10 mouse cellular contexts compared by ENCODE assay signal in genomic region chr1:89184111-89184785, GRCm38 (mm10).
DNase-seq lines count a peak whose midpoint lies in the region; ATAC-seq lines count a peak whose summit lies in the region.
"Had no signal": no experiment of that assay in that cellular context is flagged by ENCODE, and none has a peak within 500 bp of the region (broad histone marks: within the 10 kb centered on the region; RNA-seq: fewer than 3 reads in every experiment).

No protein-coding gene starts in this region.

- DNase-seq in frontal cortex, postnatal 10 days (ENCODE audit: low spot score in 2 of 2) = no peak
- DNase-seq in adipocyte (ENCODE audit: low spot score) = peak; percentile 80
- DNase-seq in layer of hippocampus, postnatal 10 days (ENCODE audit: low spot score in 2 of 2) = peak; percentile 42 to 61
- no peak for DNase-seq in spleen, postnatal 36 days (ENCODE audit: low spot score in 2 of 2)
- no peak for DNase-seq in gastrocnemius, adult 8-10 months (ENCODE audit: low spot score in 2 of 2)

- H3K4me2 ChIP-seq in embryonic facial prominence, embryonic 15.5 days (replicated peaks) = no peak overlapping the region
- H3K4me2 ChIP-seq: limb, embryonic 13.5 days had no signal

- WGBS in embryonic facial prominence, embryonic 15.5 days = 48% methylated on average over 6 of the region's 6 CpGs

- H3K4me3 ChIP-seq in embryonic facial prominence, embryonic 15.5 days (replicated peaks) = no peak overlapping the region
- H3K4me3 ChIP-seq: limb, embryonic 13.5 days; myocyte had no signal

- H3K27ac ChIP-seq in embryonic facial prominence, embryonic 15.5 days (replicated peaks) = 0 out of 2 replicates have a peak overlapping the region, but pooled peaks have one; percentile 58
- H3K27ac ChIP-seq: limb, embryonic 13.5 days had no signal

- no peaks in the 10 kb centered on the region for H3K9me3 ChIP-seq in embryonic facial prominence, embryonic 15.5 days (replicated peaks)
- H3K9me3 ChIP-seq: limb, embryonic 13.5 days had no signal

- H3K36me3 ChIP-seq in embryonic facial prominence, embryonic 15.5 days = no peaks in the 10 kb centered on the region
- H3K36me3 ChIP-seq: limb, embryonic 13.5 days had no signal

- H3K9ac ChIP-seq in embryonic facial prominence, embryonic 15.5 days = no peak overlapping the region
- H3K9ac ChIP-seq: limb, embryonic 13.5 days had no signal

- ATAC-seq in frontal cortex, adult (ENCODE audit: low TSS enrichment) = peak; percentile 38; the same call in 1 of the 2 replicates
- ATAC-seq in embryonic facial prominence, embryonic 15.5 days (ENCODE audit: insufficient number of reproducible peaks, low FRiP score, low TSS enrichment, low read depth) = peak; percentile 17; the same call in 1 of the 2 replicates
- ATAC-seq in erythroid progenitor cell, adult 5-6 weeks (replicated peaks; ENCODE audit: low FRiP score, poor library complexity, severe bottlenecking) = no peak

- no peaks in the 10 kb centered on the region; the same call in 1 of the 2 replicates for H3K27me3 ChIP-seq in embryonic facial prominence, embryonic 15.5 days
- H3K27me3 ChIP-seq: limb, embryonic 13.5 days had no signal

- peaks cover 20% of the 10 kb centered on the region for H3K4me1 ChIP-seq in embryonic facial prominence, embryonic 15.5 days

Comparison
In these comparisons a context has a peak if more than half of its experiments do, and no peak if none do; other contexts are left out.
1. DNase-seq: peak in adipocyte (single experiment) and layer of hippocampus, postnatal 10 days (2 of 2); none in frontal cortex, postnatal 10 days (0 of 2), spleen, postnatal 36 days (0 of 2) and gastrocnemius, adult 8-10 months (0 of 2).